Mouse (Mus musculus) adrenal gland, postnatal 4 days (tissue): Measurements from ENCODE around the gene Blvra. TPM values are rescaled to one million over a fixed set of nuclear protein-coding genes. Genes with fewer than 3 reads are reported as not detected.
"Not testable (repeated sequence)": the region's sequence is repeated elsewhere in the genome, so short reads cannot be mapped to it uniquely, and the experiment has no call there.

Source experiments
- DNase-seq, 2 experiments: peaks; one replicate each; pipeline ENCODE4 v3.0.0; 2021 to 2022; ENCODE audit warnings: low spot score in 2 of 2, mixed read lengths in 2 of 2
- long read RNA-seq, 2 experiments: library from polyadenylated mRNA; stranded (forward); transcript quantifications; one replicate each; pipeline ENCODE4 v2.0.0; 2021
- total RNA-seq, 2 experiments: library from RNA; stranded (reverse); gene quantifications; 2 replicates each; pipeline ENCODE4 v1.2.3; 2021

Blvra gene
- total RNA-seq, result 10 to 100 TPM; 41.1 to 44.2 TPM
- long read RNA-seq, experiment 1, transcript Blvra-201 (8 exons, 1,160 nt), result major isoform, 36 of 58 reads
- long read RNA-seq, experiment 1, partial matches to known transcripts, result 2 of 58 reads
- long read RNA-seq, experiment 1, other reads (novel, unspliced or antisense), result 20 of 58 reads
- long read RNA-seq, experiment 2, transcript Blvra-201 (8 exons, 1,160 nt), result major isoform, 24 of 65 reads
- long read RNA-seq, experiment 2, partial matches to known transcripts, result 6 of 65 reads
- long read RNA-seq, experiment 2, other reads (novel, unspliced or antisense), result 35 of 65 reads

DNA sequence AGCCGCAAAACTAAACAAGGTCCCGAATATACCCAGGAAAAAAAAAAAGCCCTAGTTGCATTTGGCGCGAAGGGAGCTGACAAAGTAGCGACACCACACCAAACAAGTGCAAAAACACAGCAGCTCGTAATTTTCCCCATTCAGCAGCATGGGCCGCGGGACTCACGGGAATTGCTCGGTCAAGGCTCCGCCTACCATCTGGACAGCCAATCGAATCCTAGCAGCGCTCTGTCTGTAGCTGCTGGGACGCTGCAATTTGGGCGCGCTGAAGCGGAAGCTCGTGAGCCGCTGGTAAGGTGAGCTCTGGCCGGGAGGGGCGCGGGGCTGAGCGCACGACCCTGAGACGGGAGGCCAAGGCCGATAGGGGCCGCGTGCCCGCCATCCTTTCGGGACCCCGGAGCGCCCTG lies at the start of gene Blvra:
Gene Blvra (plus strand): TSS at position 231 of the 407 bp plus-strand sequence.
- peak; percentile 64 to 69 for DNase-seq

DNA sequence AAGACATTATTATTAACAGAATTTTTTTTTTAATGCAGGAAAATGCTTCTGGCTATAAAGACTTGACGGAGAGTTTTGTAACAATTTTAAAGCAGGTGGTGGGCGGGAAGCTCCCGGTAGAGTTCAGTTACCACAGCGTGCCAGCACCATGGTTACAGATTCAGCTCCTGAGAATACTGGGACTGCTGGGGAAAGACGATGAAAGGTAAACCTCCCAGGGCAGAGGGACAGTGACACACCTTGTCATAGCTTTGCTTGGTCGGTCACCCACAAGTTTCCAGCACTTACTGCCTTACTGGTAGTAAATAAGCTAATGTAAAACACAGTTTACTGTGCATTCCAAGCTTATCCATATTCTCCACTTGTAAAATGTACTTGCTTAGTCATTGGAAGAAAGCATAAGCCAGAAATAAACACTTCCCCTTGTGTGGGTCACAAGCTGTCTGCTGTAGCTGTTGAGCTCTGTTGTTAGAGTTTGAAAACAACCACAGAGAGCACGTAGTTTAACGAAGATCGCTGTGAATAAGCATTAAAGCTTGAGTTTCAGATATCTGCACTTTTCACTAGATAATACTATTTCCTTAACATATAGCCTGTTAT lies 35.4 kb upstream of the Blvra start:
- DNase-seq, result no peak

DNA sequence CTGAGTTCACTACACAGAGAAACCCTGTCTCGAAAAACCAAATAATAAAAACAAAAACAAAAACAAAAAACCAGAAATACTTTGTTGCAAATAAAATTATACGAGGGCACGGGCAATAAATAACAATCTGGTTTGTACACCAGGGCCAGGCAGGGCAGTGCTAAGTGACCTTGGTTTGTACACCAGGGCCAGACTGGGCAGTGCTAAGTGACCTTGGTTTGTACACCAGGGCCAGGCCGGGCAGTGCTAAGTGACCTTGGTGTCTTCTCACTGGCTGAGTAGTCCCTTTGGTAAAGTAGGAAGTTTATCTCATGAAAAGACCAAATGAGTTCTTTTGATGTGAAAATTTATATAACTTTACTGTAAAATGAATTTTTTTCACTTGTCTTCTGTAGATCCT lies 33.2 kb upstream of the Blvra start:
- DNase-seq, result peak; percentile 14 to 32

DNA sequence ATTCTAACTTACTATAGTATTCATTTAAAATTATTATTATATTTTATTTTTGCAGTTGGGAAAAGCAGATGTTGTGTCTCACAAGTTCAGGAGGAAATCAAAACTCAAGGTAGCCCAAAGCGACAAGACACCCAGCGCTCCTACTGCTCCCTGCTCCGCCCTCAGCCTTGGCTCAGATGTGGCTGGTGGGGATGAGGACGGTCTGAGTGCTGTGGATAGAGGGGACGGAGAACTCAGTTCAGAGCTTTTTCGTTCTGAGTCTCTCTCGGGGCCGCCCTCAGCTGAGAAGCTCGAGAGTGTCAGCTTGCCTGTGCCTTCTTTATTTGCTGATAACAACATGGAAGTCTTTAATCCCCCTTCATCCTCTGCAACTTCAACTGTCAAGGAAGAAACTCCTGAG lies 9.0 kb upstream of the Blvra start:
- DNase-seq, result no peak

DNA sequence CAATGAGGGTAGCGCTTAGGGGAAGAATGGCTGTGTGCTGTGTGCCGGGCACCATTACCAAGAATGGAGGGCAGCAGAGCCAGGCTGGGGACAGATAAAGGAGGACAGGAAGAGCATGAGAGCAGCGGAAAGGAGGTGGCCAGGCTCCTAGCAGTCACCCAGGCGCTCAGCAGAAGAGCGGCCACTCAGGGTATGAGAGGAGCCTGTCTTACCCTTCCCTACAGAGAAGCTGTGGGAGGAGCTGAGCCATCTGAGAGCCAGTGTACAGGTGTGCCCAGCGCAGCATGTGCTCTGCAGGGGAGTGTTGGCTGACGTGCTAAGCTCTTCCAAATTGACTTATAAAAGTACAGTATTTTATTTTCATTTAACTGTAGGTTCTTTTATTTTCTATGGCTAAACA lies 1.7 kb upstream of the Blvra start:
- DNase-seq, result no peak

DNA sequence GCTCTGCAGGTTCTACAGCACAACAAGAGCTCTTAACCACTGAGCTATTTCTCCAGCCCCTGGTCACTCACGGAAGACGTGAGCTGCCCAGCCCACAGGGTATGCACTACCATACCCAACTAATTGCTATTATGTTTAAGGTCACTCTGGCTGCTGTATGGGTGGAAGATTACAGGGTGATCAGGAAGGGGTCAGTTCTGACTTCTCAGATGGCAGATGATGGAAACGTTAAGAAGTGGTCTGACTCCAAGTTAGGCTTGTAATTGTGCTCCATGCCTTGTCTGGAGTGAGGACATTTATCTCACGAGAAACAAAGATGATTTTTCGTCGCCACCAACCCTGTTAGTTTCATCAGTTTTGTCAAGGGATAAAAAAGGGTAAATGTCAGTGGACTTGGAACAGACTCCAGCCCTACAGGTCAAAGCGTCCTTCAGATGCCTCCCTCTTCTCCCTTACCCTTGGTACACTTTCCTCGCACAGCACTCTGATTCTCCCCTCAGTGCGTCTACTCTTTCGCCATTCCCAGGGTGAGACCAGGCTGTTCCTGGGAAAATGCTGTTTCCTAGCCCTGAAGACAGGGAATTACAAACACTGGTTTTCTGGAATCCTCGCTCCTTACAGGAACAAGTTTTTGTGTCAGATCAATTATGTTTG lies 557 bp upstream of the Blvra start:
- no peak for DNase-seq

DNA sequence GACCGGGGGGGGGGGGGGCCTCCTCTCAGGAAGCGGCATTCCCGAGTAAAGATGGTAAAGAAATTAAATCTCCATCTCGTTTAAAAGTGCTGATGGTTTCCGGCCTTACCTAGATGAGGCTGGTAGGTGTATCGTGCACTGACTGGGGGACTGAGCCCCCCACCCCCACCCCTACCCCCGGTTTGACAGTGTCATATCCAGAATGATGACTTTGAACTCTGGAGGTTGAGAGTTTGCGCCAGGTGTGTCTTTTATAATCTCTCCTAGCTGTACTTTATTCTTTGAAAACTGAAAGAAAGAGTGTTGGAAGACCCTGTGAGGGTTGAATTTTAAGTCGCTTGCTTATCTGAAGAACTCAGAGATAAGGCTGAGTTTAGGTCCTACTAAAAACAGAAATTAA lies 414 bp downstream of the Blvra start:
- no peak for DNase-seq

DNA sequence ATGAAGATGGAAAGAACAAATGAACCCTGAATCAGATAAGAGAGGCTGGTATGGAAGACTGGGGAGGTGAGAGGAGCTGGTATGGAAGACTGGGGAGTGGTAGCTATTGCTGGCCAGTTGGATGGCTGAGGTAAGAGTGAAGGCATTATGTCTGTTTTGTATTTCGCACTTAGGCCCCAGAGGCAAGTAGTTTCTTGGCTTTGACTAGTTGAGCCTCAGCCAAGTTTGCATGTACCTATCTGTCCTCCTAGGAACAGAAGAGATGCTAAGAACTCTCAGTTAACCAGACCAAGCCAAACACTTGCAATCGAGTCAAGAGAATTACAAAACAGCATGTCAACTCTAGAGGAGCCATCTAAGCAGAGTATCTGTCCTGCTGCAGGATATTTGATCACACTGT lies 3.7 kb downstream of the Blvra start:
- DNase-seq, result no peak

DNA sequence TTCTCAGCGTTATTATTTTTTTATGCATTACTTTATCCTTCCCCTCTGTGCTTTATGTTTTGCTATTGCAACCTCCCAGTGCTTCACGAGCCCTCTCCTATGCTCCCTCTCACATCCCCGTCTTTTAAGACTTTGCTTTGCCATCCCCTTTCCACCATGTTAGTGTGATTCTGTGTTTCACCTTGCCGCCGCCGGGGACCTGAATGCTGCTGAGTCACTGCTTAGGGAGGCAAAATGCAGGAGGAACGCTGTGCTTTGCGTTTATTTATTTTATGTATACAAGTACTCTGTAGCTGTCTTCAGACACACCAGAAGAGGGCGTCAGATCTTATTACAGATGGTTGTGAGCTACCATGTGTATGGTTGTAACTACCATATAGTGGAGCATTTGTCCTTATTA lies 7.1 kb downstream of the Blvra start:
- no peak for DNase-seq

DNA sequence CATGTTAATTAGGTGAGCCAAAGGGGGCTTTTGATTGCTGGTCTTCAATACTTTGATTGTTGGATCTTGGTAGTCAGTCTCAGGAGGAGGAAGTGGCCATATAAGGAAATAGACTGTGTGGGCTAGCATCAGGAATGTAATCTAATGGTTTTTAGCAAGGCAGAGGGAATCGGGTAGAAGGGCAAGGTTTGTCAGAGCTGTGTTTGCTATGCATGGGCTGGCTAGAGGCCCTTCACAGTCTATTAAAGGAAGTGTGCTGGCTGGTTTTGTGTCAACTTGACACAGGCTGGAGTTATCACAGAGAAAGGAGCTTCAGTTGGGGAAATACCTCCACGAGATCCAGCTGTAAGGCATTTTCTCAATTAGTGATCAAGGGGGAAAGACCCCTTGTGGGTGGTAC lies 8.6 kb downstream of the Blvra start:
- not testable (repeated sequence) for DNase-seq

DNA sequence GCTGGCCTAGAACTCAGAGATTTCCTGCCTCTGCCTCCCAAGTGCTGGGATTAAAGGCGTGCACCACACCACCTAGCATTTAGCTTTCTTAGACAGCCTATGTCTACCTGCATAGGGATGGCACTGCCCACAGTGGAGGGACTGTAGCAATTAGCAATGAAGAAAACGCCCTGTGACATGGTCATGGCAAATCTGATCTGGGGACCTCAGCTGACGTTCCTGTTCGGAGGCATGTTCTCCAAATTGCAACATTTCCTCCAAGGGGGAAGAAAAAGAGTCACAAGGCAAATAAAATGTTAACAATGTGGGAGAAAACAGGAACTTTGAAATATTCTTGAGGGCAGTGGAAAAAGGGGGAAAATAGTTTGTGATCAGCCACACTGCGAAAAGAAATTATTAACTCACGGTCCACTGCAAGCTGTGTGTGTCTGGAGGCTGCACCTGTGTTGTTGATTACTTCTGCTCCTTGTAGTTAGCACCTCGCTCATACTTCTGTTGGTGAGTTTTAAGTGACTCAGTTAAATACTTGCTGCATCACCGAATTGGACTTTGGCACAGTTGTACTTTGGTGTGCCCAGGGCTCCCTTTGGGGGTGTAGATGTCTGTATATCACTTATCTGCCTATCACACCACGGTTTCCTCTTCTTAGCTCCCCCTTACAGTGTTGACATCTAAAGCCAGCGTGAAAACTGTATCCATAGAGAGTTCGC lies 9.6 kb downstream of the Blvra start:
- DNase-seq, result no peak

DNA sequence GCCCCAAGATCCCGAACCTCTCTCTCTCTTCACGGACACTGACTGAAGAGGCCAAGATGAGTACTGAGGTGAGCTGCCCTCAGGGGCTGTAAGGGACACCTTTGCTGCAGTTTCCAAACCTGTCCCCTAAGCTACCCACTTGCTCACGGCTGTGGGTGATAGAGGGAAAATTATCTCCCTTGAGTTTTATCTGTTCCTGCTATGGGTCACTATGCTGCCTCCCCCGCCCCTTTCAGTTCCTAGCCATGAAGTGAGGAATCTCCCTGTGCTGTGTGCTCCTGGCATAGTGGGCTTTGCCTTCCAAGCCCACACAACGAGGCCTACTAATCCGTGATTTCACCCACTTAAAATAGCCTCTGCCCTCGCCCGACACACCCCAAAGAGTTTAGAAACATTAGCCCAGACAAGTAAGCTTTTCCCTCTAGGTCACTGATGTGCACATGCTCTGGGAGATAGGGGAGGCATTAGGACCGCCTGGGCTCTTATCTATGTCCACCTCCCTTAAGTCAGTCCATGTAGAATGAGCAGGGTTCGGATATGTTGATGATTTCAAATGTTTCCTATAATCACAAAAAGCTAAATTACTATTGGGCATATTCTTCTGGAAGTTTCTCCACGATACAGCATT lies 10.2 kb downstream of the Blvra start:
- no peak for DNase-seq

DNA sequence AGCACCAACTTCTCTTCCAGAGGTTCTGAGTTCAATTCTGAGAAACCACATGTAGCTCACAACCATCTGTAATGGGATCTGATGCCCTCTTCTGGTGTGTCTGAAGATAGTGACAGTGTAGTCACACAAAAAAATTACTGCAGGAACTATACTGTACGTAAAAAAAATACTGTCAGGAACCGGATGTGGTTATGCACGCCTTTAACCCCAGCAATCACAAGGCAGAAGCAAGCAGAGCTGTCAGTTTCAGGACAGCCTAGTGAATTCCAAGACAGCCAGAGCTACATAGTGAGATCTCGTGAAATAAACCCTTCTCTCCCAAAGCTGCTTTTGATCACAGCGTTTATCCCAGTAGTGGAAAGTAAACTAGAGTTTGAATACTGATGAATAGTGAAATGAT lies 15.8 kb downstream of the Blvra start:
- DNase-seq, result no peak

DNA sequence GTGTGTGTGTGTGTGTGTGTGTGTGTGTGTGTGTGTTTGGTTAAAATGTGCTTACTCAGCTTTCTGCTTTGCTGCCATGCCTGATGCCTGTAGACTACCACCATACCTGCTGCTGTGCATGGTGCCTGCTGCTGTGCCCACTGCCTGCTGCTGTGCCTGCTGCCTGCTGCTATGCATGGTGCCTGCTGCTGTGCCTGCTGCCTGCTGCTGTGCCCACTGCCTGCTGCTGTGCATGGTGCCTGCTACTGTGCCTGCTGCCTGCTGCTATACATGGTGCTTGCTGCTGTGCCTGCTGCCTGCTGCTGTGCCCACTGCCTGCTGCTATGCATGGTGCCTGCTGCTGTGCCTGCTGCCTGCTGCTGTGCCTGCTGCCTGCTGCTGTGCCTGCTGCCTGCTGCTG lies 19.7 kb downstream of the Blvra start:
- not testable (repeated sequence) for DNase-seq

DNA sequence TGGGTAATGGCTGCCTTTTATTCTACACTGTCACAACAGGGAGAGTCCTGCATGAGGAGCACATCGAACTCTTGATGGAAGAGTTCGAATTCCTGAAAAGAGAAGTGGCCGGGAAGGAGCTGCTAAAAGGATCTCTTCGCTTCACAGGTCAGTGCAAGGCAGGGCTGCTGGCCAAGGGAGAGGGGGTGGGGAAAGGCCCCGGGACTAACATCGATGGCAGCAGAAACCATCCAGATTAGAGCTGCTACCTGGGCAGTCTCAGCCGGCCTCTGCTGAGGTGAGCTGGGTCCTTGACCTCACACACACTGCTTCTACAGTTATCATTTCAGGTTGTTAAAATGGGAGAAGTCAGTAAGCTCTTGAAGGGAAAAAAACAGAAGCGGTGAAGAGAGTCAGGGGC lies 21.5 kb downstream of the Blvra start:
- DNase-seq, result no peak

DNA sequence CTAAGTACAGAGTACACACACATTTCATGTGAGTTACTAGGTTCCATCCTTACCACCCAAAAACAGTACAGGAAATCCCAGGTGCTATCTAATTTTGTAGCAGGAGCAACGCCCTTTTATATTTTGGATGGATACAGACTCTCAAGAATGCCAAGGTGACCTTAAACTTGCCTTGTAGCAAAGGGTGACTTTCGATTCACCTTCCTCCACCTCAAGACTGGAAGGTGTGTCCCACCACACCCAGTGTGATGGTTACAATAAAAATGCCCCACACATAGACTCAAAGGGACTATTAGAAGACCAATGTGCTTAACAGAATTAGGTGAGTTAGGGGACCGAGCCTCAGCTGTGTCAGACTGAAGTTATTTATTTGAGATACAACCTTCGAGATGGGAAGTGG lies 38.5 kb downstream of the Blvra start:
- DNase-seq, result no peak

DNA sequence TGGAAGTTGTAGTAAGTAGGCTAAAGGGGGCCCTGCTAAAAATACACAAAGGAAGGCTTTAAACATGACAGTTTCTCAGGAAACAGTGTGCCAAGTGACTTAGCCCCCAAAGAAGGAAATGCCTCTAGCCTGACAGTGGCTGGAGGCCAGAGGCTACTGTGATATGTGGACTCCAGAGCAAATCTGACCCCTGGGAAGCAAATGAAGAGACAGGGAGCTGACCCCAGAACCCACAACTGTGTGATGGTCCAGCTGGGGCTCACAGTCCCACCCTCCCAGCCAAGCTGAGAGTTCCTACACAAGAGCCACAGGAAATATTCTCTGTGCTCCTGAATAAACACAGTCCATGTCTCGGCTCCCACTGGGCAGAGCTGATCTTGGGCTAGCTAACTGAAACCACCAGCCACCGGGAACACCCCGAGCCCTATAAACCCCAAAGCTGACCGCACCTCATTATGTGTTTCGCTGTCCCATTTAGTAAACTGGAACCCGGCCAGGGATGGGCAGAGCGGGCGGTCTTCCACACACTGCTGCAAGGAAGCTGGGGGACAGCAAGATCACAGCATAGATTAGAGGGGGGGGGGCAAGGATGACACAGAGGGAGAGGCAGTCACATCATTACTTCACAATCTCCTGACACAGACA lies 51.2 kb downstream of the Blvra start:
- DNase-seq, result no peak

DNA sequence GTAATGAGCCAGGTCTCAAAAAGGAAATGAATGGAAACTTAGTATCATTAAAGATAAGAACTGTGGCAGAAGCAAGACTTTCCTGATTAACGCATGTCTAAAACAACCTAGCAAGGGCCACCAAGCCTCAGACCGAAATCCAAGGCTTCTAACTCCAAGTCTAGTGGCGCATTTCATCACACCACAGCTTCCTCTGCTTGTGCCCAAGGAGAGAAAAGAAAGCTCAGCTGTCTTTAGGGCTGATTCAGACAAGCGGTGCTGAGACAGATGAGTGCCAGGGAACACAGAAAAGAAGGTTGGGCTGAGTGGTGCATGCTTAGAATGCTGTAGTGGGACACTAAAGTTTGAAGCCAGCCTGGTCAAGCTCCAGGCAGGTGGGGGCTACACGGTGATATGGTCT lies 58.5 kb downstream of the Blvra start:
- no peak for DNase-seq

DNA sequence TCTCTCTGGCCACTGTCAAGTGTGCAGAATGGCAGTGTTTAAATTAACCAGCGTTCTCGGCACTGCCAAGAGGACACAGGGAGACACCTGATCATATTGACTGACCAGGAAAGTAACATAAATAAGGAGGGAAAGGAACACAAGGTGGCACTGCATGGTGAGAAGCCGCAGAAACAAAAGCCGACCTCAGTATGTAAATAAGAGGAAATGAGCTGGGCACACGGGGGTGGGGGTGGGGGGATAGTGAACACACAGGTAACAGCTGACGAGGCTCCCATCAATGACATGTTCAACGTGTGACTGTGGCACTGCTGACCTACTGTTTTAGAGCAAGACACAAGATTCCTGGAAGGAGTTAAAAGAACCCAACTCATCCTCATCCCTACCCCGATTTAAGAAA lies 60.9 kb downstream of the Blvra start:
- DNase-seq, result no peak

DNA sequence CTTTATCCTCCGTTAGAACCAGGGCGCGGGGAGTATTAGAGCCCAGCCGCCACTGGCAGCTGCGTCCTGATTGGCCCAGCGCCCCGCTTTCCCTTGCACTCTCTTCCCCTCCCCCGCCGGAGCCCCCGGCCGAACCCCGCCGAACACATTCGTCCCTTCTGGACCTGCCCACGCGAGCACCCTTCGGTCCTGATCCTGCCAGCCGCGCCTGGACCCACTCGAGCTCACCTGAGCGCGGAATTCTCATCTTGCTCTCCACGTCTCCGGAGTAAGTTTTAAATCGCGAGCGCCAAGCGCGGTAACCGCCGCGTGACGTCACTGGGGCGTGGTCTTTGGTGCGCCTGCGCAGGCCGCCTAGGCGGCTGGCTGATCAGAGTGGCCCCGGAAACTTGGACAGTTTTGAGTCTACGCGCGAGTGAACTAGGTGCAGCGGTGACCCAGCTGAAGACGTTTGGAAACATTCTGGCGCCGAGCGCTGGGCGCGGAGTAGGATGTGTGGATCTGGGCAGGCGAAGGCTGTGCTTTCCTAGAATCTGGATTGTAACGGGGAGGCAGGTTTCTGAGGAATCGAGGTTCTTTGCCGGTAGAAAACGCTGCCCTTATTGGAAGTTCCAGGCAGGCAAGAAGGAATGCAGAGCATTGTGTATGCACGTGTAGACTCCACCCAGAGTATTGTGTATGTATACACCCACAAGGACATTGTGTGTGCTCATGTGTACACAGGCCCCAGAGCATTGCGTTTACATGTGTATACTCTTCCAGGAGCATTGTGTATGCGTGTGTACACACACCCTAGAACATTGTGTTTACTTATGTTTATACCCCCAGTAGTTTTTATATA lies 63.4 kb downstream of the Blvra start, which contains the start of gene Ncaph:
Gene Ncaph (minus strand): TSS at position 334 of the 841 bp plus-strand sequence.
- DNase-seq, result peak; percentile 84 to 94
